Mouse (Mus musculus): Measurements from ENCODE around the gene Tspoap1. TPM values are rescaled to one million over a fixed set of nuclear protein-coding genes. Genes with fewer than 3 reads are reported as not detected.

The Tspoap1 gene
- polyA plus RNA-seq, 1 experiment, result 0.81 TPM

GRCm38 (mm10) chr11:87743691-87744090 is 16.6 kb upstream of the Tspoap1 start:
- no peak for DNase-seq (ENCODE audit: low read depth, low spot score)

DNA sequence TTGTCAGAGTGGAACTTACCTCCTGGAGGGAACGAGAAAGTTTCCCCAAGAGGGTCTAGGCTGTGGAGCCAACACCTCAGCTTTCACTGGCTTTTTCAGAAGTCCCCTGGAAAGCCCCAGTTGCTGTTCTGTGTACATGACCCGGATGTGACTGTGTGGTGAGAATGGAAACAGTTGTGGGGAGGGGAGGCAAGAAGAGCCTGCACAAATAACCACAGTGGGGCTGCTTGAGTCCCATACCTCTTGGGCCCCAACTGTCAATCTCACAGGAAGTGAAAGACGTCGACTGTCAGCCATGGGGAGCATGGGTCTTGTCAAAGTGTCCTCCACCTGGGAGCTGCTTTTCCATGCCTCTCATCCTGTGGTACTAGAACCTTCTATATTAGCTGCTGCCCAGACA is 15.4 kb upstream of the Tspoap1 start:
- DNase-seq (ENCODE audit: low read depth, low spot score), result no peak
- WGBS, result 71% methylated on average over 4 of the region's 4 CpGs

More at GRCm38 (mm10) chr11:87743691-87744090, 16.6 kb upstream of the Tspoap1 start:
- 89% methylated on average over 3 of the region's 3 CpGs for WGBS

DNA sequence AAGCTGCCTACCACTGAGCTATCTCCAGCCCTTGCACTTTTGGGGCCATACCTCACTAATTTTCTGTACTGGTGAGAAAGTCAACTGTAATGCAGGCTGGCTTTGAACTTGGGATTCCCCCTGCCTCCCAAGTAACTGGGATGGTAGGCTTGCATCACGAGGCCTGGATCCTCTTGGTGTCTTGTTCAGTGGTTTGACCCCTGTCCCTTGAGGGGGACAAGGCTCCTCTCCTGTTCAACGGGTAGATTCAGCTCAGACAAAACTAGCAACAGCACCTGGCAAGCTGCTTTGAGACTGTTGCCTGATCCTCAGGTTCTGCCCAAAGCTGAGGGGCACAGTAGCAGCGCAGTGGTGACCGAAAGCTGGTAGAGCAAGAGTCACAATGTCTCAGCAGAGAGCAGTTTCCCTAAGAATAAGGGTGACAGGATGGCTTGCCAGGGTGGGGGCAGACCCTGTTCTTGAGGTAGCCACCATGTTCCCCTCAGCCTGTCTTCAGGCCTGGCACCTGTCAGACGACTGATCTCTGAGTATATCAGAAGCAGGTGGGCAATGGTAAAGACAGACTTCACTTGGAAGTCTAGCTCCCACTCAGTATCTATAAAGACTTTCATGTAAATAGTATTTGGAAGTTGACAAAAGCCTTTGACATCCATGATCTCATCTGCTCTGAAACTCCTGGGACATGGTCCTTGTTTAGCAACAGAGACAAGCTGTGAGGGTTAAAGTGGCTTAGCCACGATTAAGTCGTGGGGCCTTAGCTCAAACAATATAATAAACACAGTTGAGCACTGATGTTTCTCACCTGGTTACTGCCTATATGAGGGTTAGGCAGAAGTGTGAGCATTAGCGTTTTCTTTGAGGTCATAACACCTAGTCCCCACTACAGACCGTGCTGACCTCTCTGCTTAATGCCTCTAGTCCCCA is 14.4 kb upstream of the Tspoap1 start:
- no peak for DNase-seq (ENCODE audit: low read depth, low spot score)
- 73% methylated on average over 9 of the region's 9 CpGs for WGBS

GRCm38 (mm10) chr11:87747312-87747711 is 13.0 kb upstream of the Tspoap1 start:
- DNase-seq (ENCODE audit: low read depth, low spot score), result no peak
- WGBS, result 88% methylated on average over 5 of the region's 5 CpGs

- no peak for DNase-seq (ENCODE audit: low read depth, low spot score)
- WGBS, result 91% methylated on average over 7 of the region's 7 CpGs
These were observed 12.6 kb upstream of the Tspoap1 start for GRCm38 (mm10) chr11:87747716-87748115.

GRCm38 (mm10) chr11:87748132-87749119 is 11.9 kb upstream of the Tspoap1 start:
- WGBS, result 22% methylated on average over 19 of the region's 19 CpGs
- DNase-seq (ENCODE audit: low read depth, low spot score), result no peak

GRCm38 (mm10) chr11:87749192-87750042 is 10.9 kb upstream of the Tspoap1 start:
- 48% methylated on average over 18 of the region's 18 CpGs for WGBS
- DNase-seq (ENCODE audit: low read depth, low spot score), result no peak

DNA sequence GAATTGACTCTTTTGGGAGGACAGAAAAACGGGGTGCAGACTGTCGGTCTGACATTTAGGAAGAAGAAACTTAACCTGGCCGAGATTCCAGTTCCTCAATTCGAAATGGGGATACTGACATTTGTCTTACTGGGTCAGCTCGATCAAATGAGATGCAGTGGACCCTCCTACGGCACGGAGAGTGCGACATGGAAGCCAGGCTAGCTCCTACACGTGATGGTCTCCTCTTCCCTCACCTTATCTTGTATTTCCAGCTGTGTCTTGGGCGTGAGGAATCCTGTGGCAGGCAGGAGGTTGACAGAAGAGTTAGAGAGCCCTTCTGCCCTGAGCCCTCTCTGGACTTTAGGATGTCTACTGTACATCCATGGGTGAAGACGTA is 10.3 kb upstream of the Tspoap1 start:
- 75% methylated on average over 11 of the region's 11 CpGs for WGBS
- DNase-seq (ENCODE audit: low read depth, low spot score), result no peak

DNA sequence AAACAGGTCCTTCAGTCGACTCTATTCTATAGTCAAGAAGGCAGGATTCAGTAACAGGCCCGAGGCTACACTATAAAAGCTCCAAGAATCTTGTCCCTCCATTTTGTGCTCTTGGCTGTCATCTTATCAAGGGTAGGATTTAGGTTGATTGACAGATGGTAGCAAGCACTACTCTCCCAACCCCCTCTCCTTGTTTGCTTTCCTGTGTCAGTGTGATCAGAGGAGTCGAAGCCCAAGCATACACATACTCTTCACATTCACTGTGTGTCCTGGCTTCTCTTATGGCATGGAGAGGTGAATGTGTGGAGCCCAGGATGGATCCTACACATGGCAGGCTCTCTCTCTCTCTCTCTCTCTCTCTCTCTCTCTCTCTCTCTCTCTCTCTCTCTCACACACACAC is 9.8 kb upstream of the Tspoap1 start:
- WGBS, result 71% methylated on average over 3 of the region's 3 CpGs

DNA sequence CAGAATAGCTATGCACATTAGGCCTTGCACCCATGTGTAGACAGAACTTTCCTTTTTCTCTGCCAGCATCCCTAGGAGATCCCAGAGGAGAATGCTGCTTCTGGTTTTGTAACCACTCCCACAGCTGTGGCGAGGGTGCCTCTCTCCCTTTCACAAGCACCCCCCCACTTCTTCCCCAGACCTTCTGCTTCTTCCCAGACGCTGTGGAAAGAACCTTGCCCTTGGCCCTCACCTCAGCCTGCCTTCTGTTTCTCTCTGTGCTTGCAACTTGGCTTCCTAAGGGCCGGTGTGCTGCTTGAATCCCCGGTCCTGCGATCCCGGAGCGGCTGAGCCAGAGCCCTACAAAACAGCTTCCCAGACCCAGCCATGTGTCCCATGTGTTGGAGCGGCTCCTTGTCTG is 9.3 kb upstream of the Tspoap1 start:
- 71% methylated on average over 8 of the region's 8 CpGs for WGBS
- DNase-seq (ENCODE audit: low read depth, low spot score), result no peak

More for the DNA sequence above, 9.8 kb upstream of the Tspoap1 start:
- no peak for DNase-seq (ENCODE audit: low read depth, low spot score)

GRCm38 (mm10) chr11:87751491-87751966 is 8.8 kb upstream of the Tspoap1 start:
- DNase-seq (ENCODE audit: low read depth, low spot score), result no peak
- WGBS, result 55% methylated on average over 4 of the region's 4 CpGs

DNA sequence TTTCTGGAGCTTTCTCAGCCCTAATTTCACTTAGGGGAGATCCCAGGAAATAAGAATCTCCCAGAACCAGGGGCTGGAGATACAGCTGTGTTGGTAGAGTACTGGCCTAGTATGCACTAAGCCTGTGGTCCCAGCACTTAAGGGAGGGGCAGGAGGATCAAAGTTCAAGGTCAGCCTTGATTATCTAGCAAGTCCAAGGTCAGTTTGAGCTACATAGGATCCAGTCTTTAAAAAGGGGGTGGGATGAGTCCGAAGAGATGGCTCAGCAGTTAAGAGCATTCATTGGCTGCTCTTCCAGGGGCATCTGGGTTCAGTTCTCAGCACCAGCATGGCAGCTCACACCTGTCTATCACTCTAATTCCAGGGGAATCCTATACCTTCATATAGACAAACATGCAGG is 8.0 kb upstream of the Tspoap1 start:
- WGBS, result 72% methylated on average over 1 of the region's 1 CpGs
- no peak for DNase-seq (ENCODE audit: low read depth, low spot score)

DNA sequence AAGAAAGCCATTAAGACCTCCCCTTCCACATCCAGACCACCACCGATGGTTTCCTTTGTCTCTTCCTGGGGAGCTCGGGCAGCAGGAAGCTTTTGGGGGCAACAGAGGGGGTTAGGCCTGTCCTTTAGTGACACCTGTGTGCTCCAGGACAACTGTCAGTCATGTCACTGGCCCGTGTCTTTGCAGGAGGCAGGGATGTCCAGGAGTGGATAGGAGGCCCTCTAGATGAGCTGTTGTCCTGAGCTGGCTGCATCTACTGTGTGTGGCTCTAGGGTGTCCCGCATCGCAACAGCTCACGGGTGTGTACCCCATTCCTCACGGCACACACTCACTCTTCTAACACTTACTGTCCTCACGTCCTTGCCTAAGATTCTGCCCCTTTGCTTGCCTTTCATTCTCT is 7.1 kb upstream of the Tspoap1 start:
- no peak for DNase-seq (ENCODE audit: low read depth, low spot score)

GRCm38 (mm10) chr11:87753891-87754501 is 6.3 kb upstream of the Tspoap1 start:
- WGBS, result 77% methylated on average over 5 of the region's 5 CpGs
- DNase-seq (ENCODE audit: low read depth, low spot score), result no peak

More for the DNA sequence above, 7.1 kb upstream of the Tspoap1 start:
- WGBS, result 80% methylated on average over 8 of the region's 8 CpGs

DNA sequence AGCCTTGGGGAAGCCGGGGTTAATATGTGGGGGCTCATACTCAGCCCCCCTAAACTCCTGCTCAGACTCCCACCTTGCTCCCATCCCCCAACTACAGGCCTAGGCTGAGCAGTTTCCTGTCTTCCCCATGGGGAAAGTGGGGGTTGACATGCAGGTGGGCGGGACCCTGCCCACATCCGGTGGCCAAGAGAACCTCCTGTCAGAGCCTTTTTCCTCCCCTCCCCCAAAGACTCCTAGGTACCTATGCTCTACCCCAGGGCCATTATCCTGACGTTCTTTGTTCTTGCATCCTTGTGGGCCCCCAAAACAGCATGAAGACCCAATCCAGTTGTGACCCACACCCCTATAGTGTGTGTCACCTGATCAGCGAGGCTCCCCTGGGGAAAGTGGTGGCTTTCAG is 5.7 kb upstream of the Tspoap1 start:
- 65% methylated on average over 5 of the region's 5 CpGs for WGBS
- DNase-seq (ENCODE audit: low read depth, low spot score), result no peak

GRCm38 (mm10) chr11:87755360-87756017 is 4.9 kb upstream of the Tspoap1 start:
- 65% methylated on average over 17 of the region's 17 CpGs for WGBS

DNA sequence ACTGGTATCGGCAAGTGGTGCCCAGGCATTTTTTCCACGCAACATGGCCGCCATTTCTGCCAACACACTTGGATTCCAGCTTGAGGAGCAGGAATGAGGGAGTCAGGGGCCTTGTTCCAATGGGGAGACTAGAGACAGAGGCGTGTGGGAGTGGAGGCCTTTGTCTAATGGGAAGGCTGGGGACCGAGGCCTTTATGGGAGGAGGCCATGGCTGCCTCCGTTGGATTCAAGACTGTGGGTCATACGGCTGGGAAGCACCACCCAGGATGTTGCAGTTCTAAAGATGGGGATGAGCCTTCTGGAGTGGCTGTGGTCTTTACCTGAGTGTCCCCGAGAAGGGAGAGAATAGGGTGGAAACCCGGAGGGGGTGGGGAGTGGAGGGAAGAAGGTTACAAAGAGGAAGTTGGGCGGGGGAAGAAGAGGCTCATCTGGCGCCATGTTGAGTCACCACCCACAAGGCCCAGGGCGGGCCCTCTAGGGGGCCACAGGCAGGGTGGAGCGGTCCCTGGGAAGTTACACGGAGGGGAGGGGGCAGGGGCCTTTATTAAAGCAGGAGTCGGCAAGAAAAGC is 4.0 kb upstream of the Tspoap1 start:
- DNase-seq (ENCODE audit: low read depth, low spot score), result no peak
- WGBS, result 78% methylated on average over 15 of the region's 15 CpGs

More at GRCm38 (mm10) chr11:87755360-87756017, 4.9 kb upstream of the Tspoap1 start:
- DNase-seq (ENCODE audit: low read depth, low spot score), result no peak

All from large intestine, adult 2 months (tissue).